Mouse (Mus musculus) midbrain, embryonic 16.5 days (tissue): ENCODE results near the gene Gucy1b1. TPM values are rescaled to one million over a fixed set of nuclear protein-coding genes. Genes with fewer than 3 reads are reported as not detected.

Experiments used
- ATAC-seq: fragments of 200-750 bp; cut with Nextera tagmentation; 2 replicates; pipeline ENCODE4 v1.8.0; 2017; ENCODE audit warnings: moderate TSS enrichment
- H3K27ac ChIP-seq: fragments of 300-500 bp; sonication (generic); 2 replicates; pipeline ENCODE4 v1.5.1; 2014; ENCODE audit warnings: mild to moderate bottlenecking, low read length, mixed read lengths
- H3K27me3 ChIP-seq: fragments of 300-500 bp; sonication (generic); 2 replicates; pipeline ENCODE4 v1.6.1; 2014; ENCODE audit warnings: low read depth, low read length, mixed read lengths; ENCODE audit not compliant: control insufficient read depth, insufficient read depth
- H3K36me3 ChIP-seq: fragments of 300-500 bp; sonication (generic); 2 replicates; pipeline ENCODE4 v1.6.1; 2014; ENCODE audit warnings: mild to moderate bottlenecking, low read length, moderate library complexity, mixed read lengths; ENCODE audit not compliant: control insufficient read depth, insufficient read depth
- H3K4me1 ChIP-seq: fragments of 300-500 bp; sonication (generic); 2 replicates; pipeline ENCODE4 v1.6.1; 2014; ENCODE audit warnings: mild to moderate bottlenecking, low read length, mixed read lengths; ENCODE audit not compliant: control insufficient read depth, insufficient read depth
- H3K4me2 ChIP-seq: fragments of 300-500 bp; sonication (generic); 2 replicates; pipeline ENCODE4 v1.6.1; 2014; ENCODE audit warnings: mild to moderate bottlenecking, low read length, mixed read lengths
- H3K4me3 ChIP-seq: fragments of 300-500 bp; sonication (generic); 2 replicates; pipeline ENCODE4 v1.5.1; 2014; ENCODE audit warnings: low read depth, mild to moderate bottlenecking, low read length, moderate library complexity, mixed read lengths
- H3K9ac ChIP-seq: fragments of 300-500 bp; sonication (generic); 2 replicates; pipeline ENCODE4 v1.6.1; 2014; ENCODE audit warnings: low read depth, low read length, mixed read lengths
- H3K9me3 ChIP-seq: fragments of 300-500 bp; sonication (generic); replicated peaks from 2 replicates; pipeline ENCODE4 v1.6.1; 2014; ENCODE audit warnings: mild to moderate bottlenecking, low read length, mixed read lengths; ENCODE audit not compliant: control insufficient read depth, poor library complexity, severe bottlenecking
- WGBS: fragments of 180-500 bp; shearing (Covaris S2); extraction: QIAGEN DNeasy Blood & Tissue Kit; methylation state at CpG from one replicate; pipeline ENCODE4 v1.1.7; 2014; 5-methylcytosine and 5-hydroxymethylcytosine counted together
- polyA plus RNA-seq: library from polyadenylated mRNA; unstranded; fragments of >200 nt; fragmentation: Nextera tagmentation; extraction: Ambion mirVana; gene quantifications from 2 replicates; pipeline ENCODE4 v1.2.1, GENCODE M21; 2015

The Gucy1b1 gene
- polyA plus RNA-seq, 1 experiment from 2014 or later: 65.9 TPM

DNA sequence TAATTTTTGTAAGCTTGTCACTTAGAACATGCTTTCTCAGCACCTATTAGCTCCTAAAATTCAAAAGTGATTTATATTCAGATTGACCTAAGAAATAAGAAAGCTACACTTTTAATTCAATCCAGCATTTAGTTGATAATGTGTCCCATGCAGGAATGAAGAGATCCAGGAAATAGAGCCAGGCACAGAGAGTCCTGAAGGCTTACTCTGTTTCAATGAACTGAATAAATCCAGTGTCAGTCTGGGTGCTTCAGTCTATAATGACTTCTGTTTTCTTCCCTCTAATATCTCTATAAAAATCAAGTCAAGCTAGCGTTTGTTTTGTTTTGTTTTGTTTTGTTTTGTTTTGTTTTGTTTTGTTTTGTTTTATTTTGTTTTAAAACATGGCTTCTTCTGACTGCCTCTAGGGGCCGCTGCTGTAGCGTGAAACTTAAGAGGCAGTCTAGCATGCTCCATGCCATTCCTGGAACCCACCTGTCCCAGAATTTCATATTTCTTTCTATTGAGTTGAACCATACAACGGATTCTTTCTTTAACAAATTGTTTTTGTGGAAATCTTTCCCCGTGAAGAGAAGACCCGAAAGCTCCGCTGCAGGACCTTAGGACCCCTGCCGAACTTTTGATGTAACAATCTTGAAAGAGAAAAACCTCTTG is 27.3 kb downstream of the Gucy1b1 start:
- H3K9ac ChIP-seq: no peak overlapping the region
- H3K27me3 ChIP-seq: no peaks in the 10 kb centered on the region
- 30% methylated on average over 8 of the region's 8 CpGs for WGBS
- no peak overlapping the region for H3K27ac ChIP-seq
- H3K9me3 ChIP-seq: no peaks in the 10 kb centered on the region
- 0 out of 2 replicates have a peak, but pooled peaks cover 5% of the 10 kb centered on the region for H3K4me1 ChIP-seq
- ATAC-seq: peak; percentile 89
- H3K4me2 ChIP-seq: no peak overlapping the region
- H3K36me3 ChIP-seq: peaks cover 7% of the 10 kb centered on the region; the same call in 1 of the 2 replicates
- H3K4me3 ChIP-seq: no peak overlapping the region

DNA sequence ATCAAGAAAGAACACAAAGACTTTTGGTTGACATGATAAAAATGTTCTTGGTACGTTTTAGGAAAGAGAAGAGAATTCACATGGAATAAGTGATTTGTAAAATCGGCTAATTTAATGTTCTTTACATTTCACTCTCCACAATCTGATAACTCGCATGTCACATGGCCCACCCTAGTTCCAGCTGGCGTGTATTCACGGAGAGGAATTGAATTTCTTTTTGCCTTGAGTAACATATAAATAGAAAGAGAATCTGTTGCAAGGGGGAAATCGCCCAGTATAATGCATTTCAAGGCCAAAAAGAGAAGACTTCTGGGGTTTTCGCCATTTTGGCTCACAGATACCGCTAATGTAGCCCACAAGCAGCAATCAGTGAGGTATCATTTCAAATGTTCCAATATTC is 28.4 kb downstream of the Gucy1b1 start:
- Histone ChIP-seq H3K36me3 (peaks cover 7% of the 10 kb centered on the region; the same call in 1 of the 2 replicates), H3K9ac (no peak overlapping the region), H3K9me3 (no peaks in the 10 kb centered on the region), H3K27me3 (no peaks in the 10 kb centered on the region), H3K4me3 (no peak overlapping the region), H3K4me1 (0 out of 2 replicates have a peak, but pooled peaks cover 5% of the 10 kb centered on the region), H3K4me2 (no peak overlapping the region), H3K27ac (no peak overlapping the region)
- 91% methylated on average over 8 of the region's 8 CpGs for WGBS
- ATAC-seq: no peak

DNA sequence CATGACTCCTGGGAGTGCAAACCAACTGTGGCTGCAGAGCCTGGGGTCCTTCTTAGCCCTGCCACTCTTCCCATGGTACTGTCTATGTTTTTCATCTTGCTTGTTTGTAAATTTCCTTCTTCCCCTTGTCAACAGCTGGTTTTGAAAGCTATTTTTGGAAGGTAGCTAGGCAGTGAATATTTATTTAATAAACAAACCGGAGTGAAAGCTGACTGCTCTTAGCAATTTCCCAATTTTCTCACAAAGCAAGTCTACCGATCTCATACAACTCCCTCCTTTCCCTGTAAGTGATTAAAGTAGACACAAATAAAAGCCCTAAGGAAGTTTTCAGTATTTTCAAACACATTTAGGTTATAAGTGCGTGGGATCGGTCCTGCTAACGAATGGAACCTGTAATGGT is 29.6 kb downstream of the Gucy1b1 start:
- ATAC-seq: no peak
- 93% methylated on average over 5 of the region's 5 CpGs for WGBS
- Histone ChIP-seq H3K4me1 (0 out of 2 replicates have a peak, but pooled peaks cover 5% of the 10 kb centered on the region), H3K27ac (no peak overlapping the region), H3K4me2 (no peak overlapping the region), H3K4me3 (no peak overlapping the region), H3K9ac (no peak overlapping the region), H3K9me3 (no peaks in the 10 kb centered on the region), H3K27me3 (no peaks in the 10 kb centered on the region), H3K36me3 (peaks cover 7% of the 10 kb centered on the region; the same call in 1 of the 2 replicates)

GRCm38 (mm10) chr3:82043676-82044075 is 30.8 kb downstream of the Gucy1b1 start:
- H3K9me3 ChIP-seq: no peaks in the 10 kb centered on the region
- H3K27ac ChIP-seq: no peak overlapping the region
- H3K4me3 ChIP-seq: no peak overlapping the region
- ATAC-seq: no peak
- WGBS: 89% methylated on average over 6 of the region's 6 CpGs
- no peaks in the 10 kb centered on the region for H3K27me3 ChIP-seq
- H3K4me1 ChIP-seq: 0 out of 2 replicates have a peak, but pooled peaks cover 1% of the 10 kb centered on the region
- no peak overlapping the region for H3K9ac ChIP-seq
- peaks cover 11% of the 10 kb centered on the region for H3K36me3 ChIP-seq
- H3K4me2 ChIP-seq: no peak overlapping the region

DNA sequence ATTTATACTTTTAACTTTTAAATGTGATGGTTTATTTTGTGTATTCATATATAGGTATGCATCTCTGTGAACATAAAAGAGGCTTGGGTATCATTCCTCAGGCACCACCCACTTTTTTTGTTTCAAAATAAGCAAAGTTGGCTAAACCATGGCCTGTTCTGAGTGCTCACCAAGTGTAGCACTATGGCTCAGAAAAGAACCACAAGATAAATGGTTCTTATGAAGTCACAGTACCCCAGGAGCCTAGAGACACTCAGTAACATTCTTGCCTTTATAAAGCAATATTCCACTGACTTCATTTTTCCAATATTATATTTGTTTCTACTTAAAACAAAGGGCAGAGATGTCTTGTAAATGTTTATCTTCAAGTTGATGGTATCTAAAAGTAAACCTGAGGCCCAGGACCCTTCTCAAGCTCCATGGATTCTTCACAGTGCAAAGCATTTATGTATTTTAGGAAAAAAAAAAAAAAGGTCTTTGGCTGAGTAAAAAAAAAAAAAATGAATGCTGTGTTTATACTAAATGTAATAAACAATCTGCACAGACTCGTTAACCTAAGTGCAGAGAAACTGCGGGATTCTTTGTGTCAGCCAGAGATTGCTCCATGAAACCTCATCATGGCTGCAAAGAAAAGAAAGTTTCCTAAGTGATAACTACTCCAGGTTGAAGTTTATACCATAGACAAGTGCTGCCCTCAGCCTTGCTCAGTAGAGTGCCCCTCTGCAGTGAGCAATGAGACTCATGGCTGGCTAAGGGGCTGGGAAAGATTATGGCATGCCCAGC is 38.0 kb downstream of the Gucy1b1 start:
- H3K4me1 ChIP-seq: no peaks in the 10 kb centered on the region
- peaks cover 6% of the 10 kb centered on the region for H3K36me3 ChIP-seq
- no peak overlapping the region for H3K9ac ChIP-seq
- ATAC-seq: no peak
- no peak overlapping the region for H3K4me3 ChIP-seq
- no peaks in the 10 kb centered on the region for H3K9me3 ChIP-seq
- H3K27ac ChIP-seq: no peak overlapping the region
- H3K4me2 ChIP-seq: no peak overlapping the region
- no peaks in the 10 kb centered on the region for H3K27me3 ChIP-seq
- 85% methylated on average over 2 of the region's 2 CpGs for WGBS

GRCm38 (mm10) chr3:82030008-82030748 is 44.3 kb downstream of the Gucy1b1 start:
- H3K9me3 ChIP-seq: no peaks in the 10 kb centered on the region
- no peak overlapping the region for H3K4me3 ChIP-seq
- H3K4me1 ChIP-seq: no peaks in the 10 kb centered on the region
- H3K4me2 ChIP-seq: no peak overlapping the region
- WGBS: 78% methylated on average over 1 of the region's 1 CpGs
- H3K36me3 ChIP-seq: peaks cover 3% of the 10 kb centered on the region
- H3K27ac ChIP-seq: no peak overlapping the region
- no peak overlapping the region for H3K9ac ChIP-seq
- no peaks in the 10 kb centered on the region for H3K27me3 ChIP-seq
- no peak for ATAC-seq

DNA sequence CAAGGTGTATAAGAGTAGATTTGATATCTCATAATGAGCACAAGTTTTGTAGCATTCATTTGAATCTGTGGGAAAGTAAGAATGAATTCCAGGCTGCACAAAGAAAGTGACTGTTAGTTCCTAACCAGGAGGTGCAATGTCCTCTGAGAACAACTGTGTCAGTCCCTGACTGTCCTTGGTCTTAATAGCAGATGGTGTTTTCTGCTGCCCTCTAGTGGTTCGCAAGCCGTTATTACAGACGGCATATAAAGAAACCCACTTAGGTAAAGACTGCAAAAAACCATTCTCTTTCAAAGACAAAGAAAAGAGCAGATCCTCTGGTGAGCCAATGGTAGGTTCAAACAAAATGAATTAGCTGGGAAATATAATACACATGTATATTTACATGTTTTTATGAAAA is 45.3 kb downstream of the Gucy1b1 start:
- WGBS: 3% methylated on average over 3 of the region's 3 CpGs
- Histone ChIP-seq H3K27me3 (no peaks in the 10 kb centered on the region), H3K4me1 (no peaks in the 10 kb centered on the region), H3K9me3 (no peaks in the 10 kb centered on the region), H3K9ac (no peak overlapping the region), H3K27ac (no peak overlapping the region), H3K36me3 (peaks cover 3% of the 10 kb centered on the region), H3K4me2 (no peak overlapping the region), H3K4me3 (no peak overlapping the region)
- ATAC-seq: peak; percentile 89

DNA sequence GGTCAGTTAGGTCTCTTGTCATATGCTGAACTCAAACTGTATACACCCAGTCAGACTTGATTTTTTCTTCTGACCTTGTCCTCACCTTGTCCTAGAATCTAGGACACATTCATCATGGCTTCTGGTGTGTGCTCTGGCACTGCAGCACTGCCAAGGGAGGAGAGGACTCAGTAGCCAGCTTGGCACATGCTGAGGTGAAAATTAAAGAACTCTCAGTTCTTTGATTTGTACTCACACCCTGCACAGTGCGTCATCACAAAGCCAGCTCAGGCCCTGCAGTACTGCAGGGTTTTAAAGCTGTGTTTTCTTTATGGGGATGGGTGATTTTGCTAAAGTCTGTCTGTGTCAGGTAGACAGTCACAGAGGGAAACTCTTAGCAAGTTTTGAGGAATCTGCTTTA is 47.2 kb downstream of the Gucy1b1 start:
- no peaks in the 10 kb centered on the region for H3K4me1 ChIP-seq
- ATAC-seq: no peak
- H3K4me2 ChIP-seq: no peak overlapping the region
- H3K27ac ChIP-seq: no peak overlapping the region
- no peaks in the 10 kb centered on the region for H3K27me3 ChIP-seq
- 80% methylated on average over 1 of the region's 1 CpGs for WGBS
- no peak overlapping the region for H3K9ac ChIP-seq
- no peaks in the 10 kb centered on the region for H3K9me3 ChIP-seq
- H3K36me3 ChIP-seq: peaks cover 3% of the 10 kb centered on the region; the same call in 1 of the 2 replicates
- no peak overlapping the region for H3K4me3 ChIP-seq
